Mouse (Mus musculus) ES-E14 (cell line): ENCODE data around the gene Zswim7. TPM values are rescaled to one million over a fixed set of nuclear protein-coding genes. Genes with fewer than 3 reads are reported as not detected.
A peak's percentile ranks its signal among the peaks of the same experiment; 100 is the strongest.

Source experiments
- DNase-seq: peaks from one replicate; pipeline ENCODE4 v3.0.0-alpha.2; 2013; ENCODE audit warnings: low read depth, low spot score
- H3K27ac ChIP-seq: 2 replicates; pipeline ENCODE4 v1.5.1; 2012; ENCODE audit warnings: low read depth, mild to moderate bottlenecking, low read length, moderate library complexity, mixed read lengths; ENCODE audit not compliant: poor library complexity, insufficient read depth, severe bottlenecking
- H3K36me3 ChIP-seq: 2 replicates; pipeline ENCODE4 v1.6.1; 2012; ENCODE audit warnings: mild to moderate bottlenecking, low read length, moderate library complexity, mixed read lengths; ENCODE audit not compliant: control insufficient read depth, poor library complexity, insufficient read depth, severe bottlenecking
- H3K4me1 ChIP-seq, 2 experiments: fragments of 150-350 bp in 1 of 2; sonication (generic) in 1 of 2; 2 replicates each; pipeline ENCODE4 v1.6.1; 2012; ENCODE audit warnings: low read length in 2 of 2, mild to moderate bottlenecking in 1 of 2, mixed read lengths in 1 of 2; ENCODE audit not compliant: control insufficient read depth in 2 of 2, insufficient read depth in 2 of 2, poor library complexity in 1 of 2
- H3K4me3 ChIP-seq, 2 experiments: fragments of 150-350 bp in 1 of 2; sonication (generic) in 1 of 2; 2 replicates each; pipeline ENCODE4 v1.5.1; 2012; ENCODE audit warnings: low read length in 2 of 2, low read depth in 1 of 2, mild to moderate bottlenecking in 1 of 2, mixed read lengths in 1 of 2; ENCODE audit not compliant: insufficient read depth in 1 of 2, poor library complexity in 1 of 2, severe bottlenecking in 1 of 2
- H3K9ac ChIP-seq: 2 replicates; pipeline ENCODE4 v1.6.1; 2012; ENCODE audit warnings: low read depth, mild to moderate bottlenecking, low read length, mixed read lengths; ENCODE audit not compliant: poor library complexity, insufficient read depth, severe bottlenecking
- H3K9me3 ChIP-seq: fragments of 150-350 bp; sonication (generic); 2 replicates; pipeline ENCODE4 v1.6.1; 2012; ENCODE audit warnings: low read depth, mild to moderate bottlenecking, low read length; ENCODE audit not compliant: control insufficient read depth, insufficient read depth
- CHD2 ChIP-seq: IDR thresholded peaks from 2 replicates; pipeline ENCODE4 v1.6.1; 2014; ENCODE audit warnings: mild to moderate bottlenecking, low read depth, low read length, inconsistent platforms
- HCFC1 ChIP-seq: IDR thresholded peaks from 2 replicates; pipeline ENCODE4 v1.6.1; 2012; ENCODE audit warnings: low read length, inconsistent platforms, borderline replicate concordance; ENCODE audit not compliant: insufficient read depth
- MAFK ChIP-seq: IDR thresholded peaks from 2 replicates; pipeline ENCODE4 v1.6.1; 2014; ENCODE audit warnings: mild to moderate bottlenecking, low read depth, low read length, inconsistent platforms; ENCODE audit not compliant: insufficient read depth
- ZC3H11A ChIP-seq: IDR thresholded peaks from 2 replicates; pipeline ENCODE4 v1.6.1; 2012; ENCODE audit warnings: low read depth, mild to moderate bottlenecking, inconsistent platforms, low read length, borderline replicate concordance
- ZNF384 ChIP-seq: IDR thresholded peaks from 2 replicates; pipeline ENCODE4 v1.6.1; 2012; ENCODE audit warnings: low read depth, low read length, inconsistent platforms
- in situ Hi-C, 2 experiments: fragments of 600-800 bp; cut with MboI; formaldehyde crosslinking; loops; one replicate each; pipeline ENCODE4 v1.15.1; 2025; ENCODE audit warnings: low sequenced_read_pairs in 2 of 2, inconsistent platforms in 1 of 2; ENCODE audit not compliant: unreplicated experiment in 2 of 2
- total RNA-seq: library from RNA; depleted of rRNA; stranded (reverse); fragments of 300-350 nt; gene quantifications from 2 replicates; pipeline ENCODE4 v1.2.3, GENCODE M21; 2012

Gene Zswim7
- total RNA-seq, 1 experiment, result 40.7 TPM

GRCm38 (mm10) chr11:62251047-62251446 lies 30.1 kb downstream of the Zswim7 start:
- Histone ChIP-seq H3K9ac (no peak overlapping the region), H3K27ac (no peak overlapping the region), H3K4me1 (peaks cover 3 to 7% of the 10 kb centered on the region in 2 experiments; a peak in 2 of 4 replicates), H3K36me3 (no peaks in the 10 kb centered on the region), H3K9me3 (no peaks in the 10 kb centered on the region), H3K4me3 (no peak overlapping the region)
- TF ChIP-seq ZC3H11A (no peak), HCFC1 (no peak), ZNF384 (no peak), MAFK (no peak), CHD2 (no peak)
- no peak for DNase-seq
- in situ Hi-C loops, result no loop called here

- H3K4me3 ChIP-seq, result peak overlapping the region; percentile 76 to 97
- TF ChIP-seq ZNF384 (no peak), CHD2 (no peak), ZC3H11A (no peak), MAFK (no peak), HCFC1 (no peak)
- in situ Hi-C loops, result no loop called here
- H3K4me1 ChIP-seq, result peaks cover 3 to 7% of the 10 kb centered on the region in 2 experiments; a peak in 2 of 4 replicates
- H3K27ac ChIP-seq, result no peak overlapping the region
- H3K36me3 ChIP-seq, result no peaks in the 10 kb centered on the region
- H3K9me3 ChIP-seq, result no peaks in the 10 kb centered on the region; the same call in 1 of the 2 replicates
- peak; percentile 40 for DNase-seq
- H3K9ac ChIP-seq, result peak overlapping the region; percentile 64
Measured at GRCm38 (mm10) chr11:62249266-62250037, 31.7 kb downstream of the Zswim7 start.

GRCm38 (mm10) chr11:62248401-62249244 lies 32.6 kb downstream of the Zswim7 start, which contains the start of gene Adora2b:
Adora2b (plus strand) TSS chr11:62248984.
- Histone ChIP-seq H3K4me1 (peaks cover 3 to 7% of the 10 kb centered on the region in 2 experiments; a peak in 2 of 4 replicates), H3K4me3 (peak within 1 kb of the TSS; percentile 76 to 97), H3K9me3 (no peaks in the 10 kb centered on the region; the same call in 1 of the 2 replicates), H3K36me3 (no peaks in the 10 kb centered on the region), H3K9ac (peak within 1 kb of the TSS; percentile 64), H3K27ac (no peak within 1 kb of the TSS)
- DNase-seq, result peak; percentile 87
- in situ Hi-C loops, result no loop called here
- TF ChIP-seq ZC3H11A (no peak), MAFK (no peak), ZNF384 (no peak), HCFC1 (no peak), CHD2 (no peak)

GRCm38 (mm10) chr11:62247759-62248400 lies 33.3 kb downstream of the Zswim7 start:
- no peaks in the 10 kb centered on the region for H3K36me3 ChIP-seq
- H3K4me1 ChIP-seq, result peaks cover 3 to 7% of the 10 kb centered on the region in 2 experiments; a peak in 2 of 4 replicates
- H3K9me3 ChIP-seq, result no peaks in the 10 kb centered on the region; the same call in 1 of the 2 replicates
- no peak overlapping the region for H3K27ac ChIP-seq
- in situ Hi-C loops, result no loop called here
- TF ChIP-seq CHD2 (no peak), MAFK (no peak), HCFC1 (no peak), ZC3H11A (no peak), ZNF384 (0 out of 2 replicates have a peak, but pooled peaks have one; percentile 44)
- no peak for DNase-seq
- peak overlapping the region; percentile 33 for H3K9ac ChIP-seq
- peak overlapping the region; percentile 61 to 97 for H3K4me3 ChIP-seq
